Mouse (Mus musculus) CH12.LX (cell line): Measurements from ENCODE around the gene Lpin2. TPM values are rescaled to one million over a fixed set of nuclear protein-coding genes. Genes with fewer than 3 reads are reported as not detected.

ENCODE experiments used
- DNase-seq: peaks from one replicate; pipeline ENCODE4 v3.0.0-alpha.2; 2013; ENCODE audit errors: extremely low read depth
- H3K27ac ChIP-seq: 2 replicates; pipeline ENCODE4 v1.5.1; 2012; ENCODE audit warnings: low read depth, mild to moderate bottlenecking, control low read depth, moderate library complexity; ENCODE audit not compliant: insufficient read depth
- H3K27me3 ChIP-seq: replicated peaks from 2 replicates; pipeline ENCODE3; 2012; ENCODE audit warnings: inconsistent platforms
- H3K36me3 ChIP-seq, 2 experiments: replicated peaks in 1 of 2; 2 replicates each; pipeline versions ENCODE3 to v1.6.1; 2012; ENCODE audit warnings: inconsistent platforms in 1 of 2, low read length in 1 of 2, mild to moderate bottlenecking in 1 of 2, mixed read lengths in 1 of 2, moderate library complexity in 1 of 2; ENCODE audit not compliant: control insufficient read depth in 1 of 2, insufficient read depth in 1 of 2
- H3K4me1 ChIP-seq, 2 experiments: 2 replicates each; pipeline ENCODE4 v1.6.1; 2012; ENCODE audit warnings: inconsistent platforms in 1 of 2, moderate library complexity in 1 of 2; ENCODE audit not compliant: insufficient read depth in 2 of 2, control insufficient read depth in 1 of 2
- H3K4me2 ChIP-seq: 2 replicates; pipeline ENCODE4 v1.6.1; 2012; ENCODE audit warnings: low read depth, mild to moderate bottlenecking, control low read depth; ENCODE audit not compliant: poor library complexity, insufficient read depth, severe bottlenecking
- H3K4me3 ChIP-seq, 3 experiments: fragments of 150-350 bp in 1 of 3; sonication (generic) in 1 of 3; replicated peaks in 1 of 3; 2 replicates each; pipeline versions ENCODE3 to v1.5.1; 2011 to 2012; ENCODE audit warnings: low read depth in 2 of 3, low read length in 2 of 3, mild to moderate bottlenecking in 2 of 3, moderate library complexity in 2 of 3, control low read depth in 1 of 3, improper control_type of control experiment in 1 of 3, inconsistent platforms in 1 of 3, mixed read lengths in 1 of 3; ENCODE audit not compliant: poor library complexity in 1 of 3
- H3K79me2 ChIP-seq: replicated peaks from 2 replicates; pipeline ENCODE4 v1.6.1; 2012; ENCODE audit warnings: mild to moderate bottlenecking, moderate library complexity; ENCODE audit not compliant: control insufficient read depth, poor library complexity, insufficient read depth, severe bottlenecking; ENCODE audit errors: extremely low read depth
- H3K9ac ChIP-seq: 2 replicates; pipeline ENCODE4 v1.6.1; 2012; ENCODE audit warnings: low read depth, mild to moderate bottlenecking, control low read depth, moderate library complexity; ENCODE audit not compliant: insufficient read depth
- H3K9me3 ChIP-seq: replicated peaks from 2 replicates; pipeline ENCODE3; 2012; ENCODE audit warnings: low read length, inconsistent platforms, mixed read lengths
- CHD1 ChIP-seq: IDR thresholded peaks from 2 replicates; pipeline ENCODE4 v1.6.1; 2012; ENCODE audit warnings: low read depth, low read length, improper control_type of control experiment, inconsistent platforms
- CTCF ChIP-seq, 2 experiments: IDR thresholded peaks in 1 of 2; conservative IDR thresholded peaks in 1 of 2; 2 replicates each; pipeline ENCODE4 v1.5.1; 2011 to 2012; ENCODE audit warnings: low read depth in 2 of 2, low read length in 2 of 2, improper control_type of control experiment in 1 of 2, inconsistent platforms in 1 of 2, mild to moderate bottlenecking in 1 of 2, moderate library complexity in 1 of 2
- E2F4 ChIP-seq: IDR thresholded peaks from 2 replicates; pipeline ENCODE4 v1.6.1; 2011; ENCODE audit warnings: low read depth, low read length, improper control_type of control experiment; ENCODE audit not compliant: insufficient replicate concordance
- ELF1 ChIP-seq: IDR thresholded peaks from 2 replicates; pipeline ENCODE4 v1.6.1; 2014; ENCODE audit warnings: low read depth, mild to moderate bottlenecking, inconsistent platforms, low read length, improper control_type of control experiment
- EP300 ChIP-seq: IDR thresholded peaks from 2 replicates; pipeline ENCODE4 v1.6.1; 2011; ENCODE audit warnings: low read length, improper control_type of control experiment
- IRF4 ChIP-seq: IDR thresholded peaks from 2 replicates; pipeline ENCODE4 v1.6.1; 2014; ENCODE audit warnings: low read depth, mild to moderate bottlenecking, inconsistent platforms, low read length, improper control_type of control experiment
- JUN ChIP-seq: IDR thresholded peaks from 2 replicates; pipeline ENCODE4 v1.6.1; 2011; ENCODE audit warnings: low read depth, mild to moderate bottlenecking, low read length, improper control_type of control experiment, moderate library complexity; ENCODE audit not compliant: insufficient read depth
- MAFK ChIP-seq: IDR thresholded peaks from 2 replicates; pipeline ENCODE4 v1.6.1; 2011; ENCODE audit warnings: low read length, improper control_type of control experiment; ENCODE audit not compliant: insufficient replicate concordance
- MYC ChIP-seq: IDR thresholded peaks from 2 replicates; pipeline ENCODE4 v1.6.1; 2011; ENCODE audit warnings: low read depth, mild to moderate bottlenecking, improper control_type of control experiment, low read length
- NRF1 ChIP-seq: IDR thresholded peaks from 2 replicates; pipeline ENCODE4 v1.6.1; 2014; ENCODE audit warnings: low read depth, mild to moderate bottlenecking, inconsistent platforms, low read length, improper control_type of control experiment, moderate library complexity
- POLR2AphosphoS2 ChIP-seq: IDR thresholded peaks from 2 replicates; pipeline ENCODE4 v1.6.1; 2011; ENCODE audit warnings: low read depth, low read length, improper control_type of control experiment
- RAD21 ChIP-seq: IDR thresholded peaks from 2 replicates; pipeline ENCODE4 v1.6.1; 2011; ENCODE audit warnings: low read depth, mild to moderate bottlenecking, low read length, improper control_type of control experiment, moderate library complexity
- SMC3 ChIP-seq: IDR thresholded peaks from 2 replicates; pipeline ENCODE4 v1.6.1; 2011; ENCODE audit warnings: low read depth, low read length, improper control_type of control experiment
- TBP ChIP-seq: conservative IDR thresholded peaks from 2 replicates; pipeline ENCODE4 v1.6.1; 2011; ENCODE audit warnings: low read depth, low read length, improper control_type of control experiment
- USF2 ChIP-seq: conservative IDR thresholded peaks from 2 replicates; pipeline ENCODE4 v1.6.1; 2011; ENCODE audit warnings: low read depth, low read length, improper control_type of control experiment
- ZC3H11A ChIP-seq: IDR thresholded peaks from 2 replicates; pipeline ENCODE4 v1.6.1; 2012; ENCODE audit warnings: low read depth, mild to moderate bottlenecking, inconsistent platforms, low read length, improper control_type of control experiment
- ZKSCAN1 ChIP-seq: IDR thresholded peaks from 2 replicates; pipeline ENCODE4 v1.6.1; 2012; ENCODE audit warnings: low read depth, inconsistent platforms, low read length, improper control_type of control experiment, borderline replicate concordance
- ZMIZ1 ChIP-seq: IDR thresholded peaks from 2 replicates; pipeline ENCODE4 v1.6.1; 2012; ENCODE audit warnings: low read depth, mild to moderate bottlenecking, inconsistent platforms, low read length, improper control_type of control experiment
- ZNF384 ChIP-seq: IDR thresholded peaks from 2 replicates; pipeline ENCODE4 v1.6.1; 2012; ENCODE audit warnings: low read depth, low read length, improper control_type of control experiment, inconsistent platforms
- dilution Hi-C: fragments of 300-500 bp; cut with MboI; formaldehyde crosslinking; loops from 2 replicates; pipeline ENCODE4 v1.14.3; 2020; ENCODE audit warnings: low sequenced_read_pairs; ENCODE audit not compliant: extremely low pct_unique_long_range_greater_than_20kb, extremely low pct_ligation_motif_present
- in situ Hi-C: fragments of 300-500 bp; cut with MboI; formaldehyde crosslinking; loops from 3 replicates; pipeline ENCODE4 v1.14.3; 2019; ENCODE audit warnings: low sequenced_read_pairs, low pct_ligation_motif_present, low pct_unique_long_range_greater_than_20kb, mixed read lengths
- polyA plus RNA-seq: library from polyadenylated mRNA; unstranded; fragments of >175 nt; gene quantifications from 2 replicates; pipeline ENCODE4 v1.2.1, GENCODE M21; 2012; ENCODE audit warnings: low read depth; ENCODE audit not compliant: insufficient read length
- total RNA-seq, 2 experiments: library from RNA; depleted of rRNA; stranded (reverse); fragments of 300-350 nt in 1 of 2; fragments of >200 nt in 1 of 2; gene quantifications; 2 replicates each; pipeline ENCODE4 v1.2.3; 2012 to 2014

Gene Lpin2
- total and polyA plus RNA-seq, 3 experiments = 25.4 to 31.4 (median 28.1) TPM

DNA sequence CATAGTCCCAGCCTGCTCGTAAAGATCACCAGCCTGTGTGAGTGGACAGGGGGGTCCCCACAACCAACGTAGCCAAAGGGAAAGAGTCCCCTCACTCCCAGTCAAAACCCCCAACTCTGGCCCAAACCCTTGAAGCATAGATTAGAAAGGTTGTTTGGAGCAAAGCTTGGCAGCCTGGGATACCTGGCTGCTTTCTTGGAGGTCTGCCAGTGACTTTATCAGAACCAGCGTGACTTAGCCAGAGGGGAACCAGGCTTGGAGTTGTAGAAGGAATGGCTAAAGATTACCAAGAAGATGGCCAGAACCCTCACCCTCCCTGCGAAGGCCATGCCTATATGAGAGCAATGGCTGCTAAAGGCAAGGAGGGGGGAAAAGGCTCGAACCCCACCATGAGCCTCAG lies 71.7 kb downstream of the Lpin2 start:
- TF ChIP-seq ZC3H11A = no peak
- TF ChIP-seq IRF4 = no peak
- TF ChIP-seq MYC = no peak
- TF ChIP-seq POLR2AphosphoS2 = no peak
- TF ChIP-seq ZMIZ1 = no peak
- TF ChIP-seq CHD1 = no peak
- no peak for TF ChIP-seq EP300
- no peak for TF ChIP-seq ELF1
- TF ChIP-seq CTCF (conservative IDR thresholded peaks at IDR 0.05 in 1 of 2, IDR thresholded peaks at IDR 0.05 in 1 of 2; ENCODE audit: low read depth in 2 of 2, low read length in 2 of 2) = no peak
- TF ChIP-seq JUN = no peak
- no peak for TF ChIP-seq NRF1
- no peak for TF ChIP-seq E2F4
- no peak for TF ChIP-seq TBP
- no peak for TF ChIP-seq MAFK
- no peak for TF ChIP-seq ZKSCAN1
- in situ Hi-C loops (no loop called here), dilution Hi-C loops (no loop called here)
- no peaks in the 10 kb centered on the region for H3K9me3 ChIP-seq
- no peak overlapping the region for H3K27ac ChIP-seq
- H3K4me1 ChIP-seq = peaks cover 5 to 8% of the 10 kb centered on the region in 2 experiments; a peak in 3 of 4 replicates
- DNase-seq = no peak
- no peak overlapping the region for H3K4me3 ChIP-seq
- peaks cover 6 to 29% of the 10 kb centered on the region in 2 experiments for H3K36me3 ChIP-seq
- H3K4me2 ChIP-seq = no peak overlapping the region
- no peaks in the 10 kb centered on the region for H3K79me2 ChIP-seq
- H3K9ac ChIP-seq = no peak overlapping the region
- no peaks in the 10 kb centered on the region for H3K27me3 ChIP-seq

DNA sequence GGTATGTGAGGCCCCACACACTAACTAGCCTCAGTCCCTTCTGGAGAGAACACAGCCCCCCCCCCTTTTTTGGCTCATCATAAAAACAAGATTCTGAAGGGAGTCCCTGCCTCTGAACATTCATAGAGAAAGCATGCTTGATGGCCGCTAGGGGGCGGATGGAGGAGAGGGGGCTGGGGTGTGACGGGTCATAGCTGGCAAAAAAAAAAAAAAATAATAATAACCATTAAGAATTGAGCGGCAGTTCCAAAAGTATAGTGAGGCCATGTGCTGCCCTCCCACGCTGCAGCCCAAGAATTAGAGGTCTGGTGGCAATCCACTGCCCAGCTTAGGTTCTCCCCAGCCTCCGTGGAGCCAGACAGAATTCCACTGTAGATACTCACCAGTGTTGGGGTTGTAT lies 72.4 kb downstream of the Lpin2 start:
- Histone ChIP-seq H3K36me3 (peaks cover 5 to 23% of the 10 kb centered on the region in 2 experiments), H3K4me2 (no peak overlapping the region), H3K9ac (no peak overlapping the region), H3K4me1 (peaks cover 5 to 8% of the 10 kb centered on the region in 2 experiments; a peak in 3 of 4 replicates), H3K79me2 (no peaks in the 10 kb centered on the region), H3K27me3 (no peaks in the 10 kb centered on the region), H3K4me3 (no peak overlapping the region), H3K9me3 (no peaks in the 10 kb centered on the region), H3K27ac (no peak overlapping the region)
- DNase-seq = peak; percentile 48
- in situ Hi-C loops (no loop called here), dilution Hi-C loops (no loop called here)
- peak; percentile 57 for TF ChIP-seq SMC3
- TF ChIP-seq RAD21 = peak; percentile 19
- peak in 1 of 2 experiments; percentile 68; a peak in 2 of 4 replicates for TF ChIP-seq CTCF (conservative IDR thresholded peaks at IDR 0.05 in 1 of 2, IDR thresholded peaks at IDR 0.05 in 1 of 2; ENCODE audit: low read depth in 2 of 2, low read length in 2 of 2)
- no peak for TF ChIP-seq USF2
- TF ChIP-seq ZNF384 = peak; percentile 90
- no peak for TF ChIP-seq CHD1
